Mouse (Mus musculus) hindbrain, embryonic 13.5 days (tissue): ENCODE results near the gene Smim10l2a. TPM values are rescaled to one million over a fixed set of nuclear protein-coding genes. Genes with fewer than 3 reads are reported as not detected.

Source experiments
- polyA plus RNA-seq: library from polyadenylated mRNA; unstranded; fragments of >200 nt; fragmentation: Nextera tagmentation; extraction: Ambion mirVana; gene quantifications from 2 replicates; pipeline ENCODE4 v1.2.1, GENCODE M21; 2015

Gene Smim10l2a
- polyA plus RNA-seq, 1 experiment from 2014 or later = 20.4 TPM

Other genes with a start within 250 kb of the Smim10l2a start
- 0.91 and 0.93 TPM in 2 replicates for gene 3830403N18Rik, start 238.0 kb upstream of the Smim10l2a start, polyA plus RNA-seq
- gene Gm773, start 161.7 kb upstream of the Smim10l2a start, polyA plus RNA-seq = not detected in 2 replicates
- 5.4 and 5.5 TPM in 2 replicates for gene Zfp449, start 28.2 kb upstream of the Smim10l2a start, polyA plus RNA-seq
- 1.4 TPM in 1 of 2 replicates, not detected in the other for gene Gm2174, start 73.4 kb downstream of the Smim10l2a start, polyA plus RNA-seq
- gene Ints6l, start 80.3 kb downstream of the Smim10l2a start, polyA plus RNA-seq = 18.8 and 20.3 TPM in 2 replicates
- not detected in 2 replicates for gene Gm10477, start 150.2 kb downstream of the Smim10l2a start, polyA plus RNA-seq
- gene Gm648, start 175.0 kb downstream of the Smim10l2a start, polyA plus RNA-seq = 0.19 and 0.27 TPM in 2 replicates
- 54.1 and 54.9 TPM in 2 replicates for gene Mmgt1, start 223.5 kb downstream of the Smim10l2a start, polyA plus RNA-seq
- 52.5 and 54.8 TPM in 2 replicates for gene Slc9a6, start 235.2 kb downstream of the Smim10l2a start, polyA plus RNA-seq